Comparison of ENCODE assay signal across 18 mouse cellular contexts in genomic region chr19:25613476-25614300, GRCm38 (mm10). TPM values are rescaled to one million over a fixed set of nuclear protein-coding genes. Genes with fewer than 3 reads are reported as not detected.
A peak's percentile ranks its signal among the peaks of the same experiment; 100 is the strongest.
DNase-seq lines count a peak whose midpoint lies in the region; ATAC-seq lines count a peak whose summit lies in the region.
"Had no signal": no experiment of that assay in that cellular context is flagged by ENCODE, and none has a peak within 500 bp of the region (broad histone marks: within the 10 kb centered on the region; RNA-seq: fewer than 3 reads in every experiment).

No protein-coding gene starts in this region.

- ATAC-seq in hindbrain, embryonic 13.5 days (ENCODE audit: low FRiP score): no peak
- ATAC-seq in forebrain, embryonic 13.5 days: no peak
- ATAC-seq: hindbrain, embryonic 16.5 days had no signal

- no peak overlapping the region for H3K27ac ChIP-seq in hindbrain, embryonic 10.5 days
- H3K27ac ChIP-seq in hindbrain, embryonic 13.5 days: no peak overlapping the region
- peak overlapping the region; percentile 44 for H3K27ac ChIP-seq in forebrain, embryonic 13.5 days
- H3K27ac ChIP-seq: embryonic facial prominence, embryonic 15.5 days had no signal

- H3K4me1 ChIP-seq in hindbrain, embryonic 10.5 days (replicated peaks): peaks cover 18% of the 10 kb centered on the region
- peaks cover 16% of the 10 kb centered on the region for H3K4me1 ChIP-seq in hindbrain, embryonic 13.5 days (replicated peaks)
- peaks cover 46% of the 10 kb centered on the region for H3K4me1 ChIP-seq in forebrain, embryonic 13.5 days

- peaks cover 99% of the 10 kb centered on the region for H3K27me3 ChIP-seq in hindbrain, embryonic 10.5 days (ENCODE audit: insufficient read depth, poor library complexity, severe bottlenecking)
- peaks cover 99% of the 10 kb centered on the region for H3K27me3 ChIP-seq in hindbrain, embryonic 13.5 days
- H3K27me3 ChIP-seq in forebrain, embryonic 13.5 days: peaks cover 91% of the 10 kb centered on the region
- H3K27me3 ChIP-seq in splenic B cell, adult 2 months (ENCODE audit: control insufficient read depth, insufficient read depth, low read length, poor library complexity, severe bottlenecking): peaks cover 7% of the 10 kb centered on the region

- H3K36me3 ChIP-seq in hindbrain, embryonic 10.5 days: no peaks in the 10 kb centered on the region
- H3K36me3 ChIP-seq in hindbrain, embryonic 13.5 days: no peaks in the 10 kb centered on the region
- H3K36me3 ChIP-seq in forebrain, embryonic 13.5 days (ENCODE audit: poor library complexity, severe bottlenecking): no peaks in the 10 kb centered on the region
- no peaks in the 10 kb centered on the region for H3K36me3 ChIP-seq in splenic B cell, adult 2 months (ENCODE audit: control insufficient read depth, insufficient read depth, low read length, poor library complexity, severe bottlenecking)
- H3K36me3 ChIP-seq: embryonic facial prominence, embryonic 15.5 days had no signal

- peak; percentile 55 for DNase-seq in hindbrain, embryonic 10.5 days (ENCODE audit: low spot score)
- peak; percentile 32 for DNase-seq in retina, embryonic 14.5 days (ENCODE audit: low spot score)
- DNase-seq in retina, postnatal 1 day: no peak
- DNase-seq in splenic B cell, adult 2 months (ENCODE audit: low read depth, low spot score): peak; percentile 25
- no peak for DNase-seq in kidney, postnatal 10 days
- no peak for DNase-seq in spleen, postnatal 10 days (ENCODE audit: low spot score in 2 of 2)
- DNase-seq: cerebellum, postnatal 14 days; kidney, adult 18-20 months; kidney, postnatal 36 days; layer of hippocampus, adult 9-11 months; lung, embryonic 14.5 days; thymus, adult 18-20 months had no signal

- H3K4me3 ChIP-seq in hindbrain, embryonic 10.5 days: no peak overlapping the region
- no peak overlapping the region for H3K4me3 ChIP-seq in hindbrain, embryonic 13.5 days
- peak overlapping the region; percentile 55 for H3K4me3 ChIP-seq in forebrain, embryonic 13.5 days
- H3K4me3 ChIP-seq: embryonic facial prominence, embryonic 15.5 days had no signal

- no peaks in the 10 kb centered on the region for H3K9me3 ChIP-seq in hindbrain, embryonic 10.5 days
- no peaks in the 10 kb centered on the region for H3K9me3 ChIP-seq in hindbrain, embryonic 13.5 days
- no peaks in the 10 kb centered on the region for H3K9me3 ChIP-seq in forebrain, embryonic 13.5 days (replicated peaks)
- H3K9me3 ChIP-seq: embryonic facial prominence, embryonic 15.5 days had no signal

- H3K4me2 ChIP-seq in hindbrain, embryonic 13.5 days: no peak overlapping the region
- peak overlapping the region; percentile 64 for H3K4me2 ChIP-seq in forebrain, embryonic 13.5 days
- H3K4me2 ChIP-seq: embryonic facial prominence, embryonic 15.5 days; lung, embryonic 14.5 days had no signal

- H3K9ac ChIP-seq in hindbrain, embryonic 13.5 days: no peak overlapping the region
- H3K9ac ChIP-seq in forebrain, embryonic 13.5 days: peak overlapping the region; percentile 83
- H3K9ac ChIP-seq: embryonic facial prominence, embryonic 15.5 days; lung, embryonic 14.5 days had no signal

- 6% methylated on average over 13 of the region's 13 CpGs for WGBS in hindbrain, embryonic 10.5 days
- WGBS in hindbrain, embryonic 13.5 days: 5% methylated on average over 13 of the region's 13 CpGs
- 4% methylated on average over 13 of the region's 13 CpGs for WGBS in forebrain, embryonic 13.5 days

RNA-seq across cellular contexts. Expression of gene Dmrt3, which starts 3.6 kb away (rescaled TPM):
- polyA plus RNA-seq in hindbrain, embryonic 10.5 days (2016; fragmentation: Nextera tagmentation; extraction: Ambion mirVana): 0.26 and 1.3 TPM in 2 replicates
- polyA plus RNA-seq in hindbrain, embryonic 13.5 days (2015; fragmentation: Nextera tagmentation; extraction: Ambion mirVana): 0.32 and 0.54 TPM in 2 replicates
- polyA plus RNA-seq in forebrain, embryonic 13.5 days (2015; fragmentation: Nextera tagmentation; extraction: Ambion mirVana): 6.7 and 7.8 TPM in 2 replicates
- polyA plus RNA-seq: heart, postnatal 0 days; liver, adult 2 months had no signal

RNA-seq across cellular contexts. Expression of gene Dmrt2, which starts 58.5 kb away (rescaled TPM):
- 0.17 and 0.82 TPM in 2 replicates for polyA plus RNA-seq in hindbrain, embryonic 10.5 days (2016; fragmentation: Nextera tagmentation; extraction: Ambion mirVana)
- 0.09 and 0.13 TPM in 2 replicates for polyA plus RNA-seq in hindbrain, embryonic 13.5 days (2015; fragmentation: Nextera tagmentation; extraction: Ambion mirVana)
- polyA plus RNA-seq in forebrain, embryonic 13.5 days (2015; fragmentation: Nextera tagmentation; extraction: Ambion mirVana): 0.26 and 0.43 TPM in 2 replicates
- polyA plus RNA-seq: heart, postnatal 0 days; hindbrain, embryonic 16.5 days had no signal

Comparison
In these comparisons a context has a peak if more than half of its experiments do, and no peak if none do; other contexts are left out.
1. DNase-seq: peak in hindbrain, embryonic 10.5 days (single experiment), retina, embryonic 14.5 days (single experiment) and splenic B cell, adult 2 months (single experiment); none in retina, postnatal 1 day (single experiment), kidney, postnatal 10 days (single experiment) and spleen, postnatal 10 days (0 of 2).